Mouse (Mus musculus): ENCODE measurements at regions not wholly inside any gene's neighbourhood (a gene's known extent, or its start where the extent isn't known, plus 50 kb on each side); places are given as distances from the start of the nearest gene placed in this dataset.

DNA sequence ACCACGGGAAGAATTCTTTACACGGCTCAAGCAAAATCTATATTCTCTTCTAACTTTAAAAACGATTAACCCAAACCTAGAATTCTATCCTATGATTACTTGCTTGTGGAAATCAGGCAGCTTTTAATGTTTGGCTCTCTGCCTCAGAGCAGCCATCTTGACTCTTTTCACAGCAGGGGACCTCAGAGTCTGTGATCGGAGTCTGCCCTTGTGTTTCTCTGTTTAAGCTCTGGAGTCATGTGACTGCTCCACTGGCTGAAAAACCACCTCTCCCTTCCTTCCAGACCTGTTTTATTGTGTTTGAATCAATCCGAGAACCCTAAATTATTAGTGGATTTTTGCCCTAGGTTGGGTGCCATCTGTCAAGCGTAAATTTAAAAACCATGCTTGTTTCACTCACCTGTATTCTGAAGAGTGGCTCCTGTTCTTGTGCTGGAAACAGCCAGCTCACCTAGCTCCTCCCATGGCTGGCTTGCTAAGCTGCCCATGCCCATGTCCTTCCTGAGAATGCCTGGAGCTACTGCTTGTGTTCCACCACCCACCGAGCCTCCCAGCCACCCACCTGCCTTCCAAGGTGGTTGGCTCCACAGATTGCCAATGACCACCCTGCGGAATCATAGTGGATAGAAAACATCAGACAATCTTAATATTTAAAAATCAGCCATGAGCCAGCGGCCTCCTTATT, 62.6 kb downstream of the Perp start:
- DNase-seq: no peak

DNA sequence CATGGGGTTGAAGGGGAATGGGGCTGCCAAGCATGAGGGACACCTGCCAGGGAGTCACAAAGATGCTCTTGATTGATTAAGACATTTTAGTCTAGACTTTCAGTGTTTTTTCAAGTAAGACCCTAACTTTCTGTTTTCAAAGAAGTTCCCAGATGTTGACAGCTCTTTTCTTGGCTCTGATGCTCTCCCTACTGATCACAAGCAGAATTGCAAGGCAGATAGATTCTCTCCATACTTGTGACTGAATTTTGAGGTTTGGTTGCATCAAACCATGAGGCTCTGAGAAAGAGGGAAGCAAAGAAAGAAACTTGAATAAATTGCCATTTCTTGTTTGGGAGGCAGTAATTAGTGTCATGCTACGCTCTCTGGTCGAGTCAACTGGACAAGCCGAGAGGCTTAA, 64.5 kb downstream of the Perp start:
- no peak for DNase-seq

DNA sequence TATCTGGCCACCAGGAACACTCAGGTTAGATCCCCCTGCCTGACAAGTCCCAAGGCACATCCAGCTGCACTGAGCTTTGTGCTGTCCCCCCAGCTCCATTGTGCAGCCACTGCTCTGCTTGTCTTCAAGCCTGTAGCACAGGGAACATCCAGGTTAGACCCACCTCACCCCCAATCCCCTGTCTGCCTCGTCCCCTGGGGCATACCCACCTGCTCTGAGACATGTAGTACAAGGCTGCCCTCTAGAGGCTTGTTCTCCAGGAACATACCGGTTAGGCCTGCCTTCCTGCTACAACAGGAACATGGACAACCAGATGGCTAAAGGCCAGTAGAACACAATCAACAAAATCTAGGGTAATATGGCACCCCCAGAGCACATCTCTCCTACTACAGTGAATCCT, 66.1 kb downstream of the Perp start:
- DNase-seq: peak; percentile 37 to 64

DNA sequence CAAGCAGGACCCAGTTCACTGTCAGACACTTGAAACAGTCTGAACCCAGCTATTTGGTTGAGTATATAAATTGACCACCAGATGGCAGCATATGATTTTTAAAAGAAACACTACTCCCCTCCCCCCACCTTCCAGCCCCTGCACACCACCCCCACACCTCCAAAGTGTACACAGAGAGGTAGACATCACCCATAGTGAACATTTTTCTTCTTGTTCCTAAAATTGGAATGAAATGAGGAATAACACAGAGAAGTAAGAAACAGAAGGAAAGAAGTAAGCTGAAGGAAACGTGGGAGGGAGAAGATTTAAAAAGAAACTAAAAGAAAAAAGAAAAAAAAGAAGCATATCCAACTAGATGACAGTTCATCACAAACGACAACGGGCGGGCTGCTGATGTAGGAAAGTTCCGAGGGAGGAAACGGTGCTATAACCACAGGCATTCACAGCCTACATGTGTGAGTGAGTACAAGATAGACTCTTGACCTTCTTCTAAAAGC, 72.3 kb downstream of the Perp start:
- DNase-seq: peak; percentile 37 to 42

DNA sequence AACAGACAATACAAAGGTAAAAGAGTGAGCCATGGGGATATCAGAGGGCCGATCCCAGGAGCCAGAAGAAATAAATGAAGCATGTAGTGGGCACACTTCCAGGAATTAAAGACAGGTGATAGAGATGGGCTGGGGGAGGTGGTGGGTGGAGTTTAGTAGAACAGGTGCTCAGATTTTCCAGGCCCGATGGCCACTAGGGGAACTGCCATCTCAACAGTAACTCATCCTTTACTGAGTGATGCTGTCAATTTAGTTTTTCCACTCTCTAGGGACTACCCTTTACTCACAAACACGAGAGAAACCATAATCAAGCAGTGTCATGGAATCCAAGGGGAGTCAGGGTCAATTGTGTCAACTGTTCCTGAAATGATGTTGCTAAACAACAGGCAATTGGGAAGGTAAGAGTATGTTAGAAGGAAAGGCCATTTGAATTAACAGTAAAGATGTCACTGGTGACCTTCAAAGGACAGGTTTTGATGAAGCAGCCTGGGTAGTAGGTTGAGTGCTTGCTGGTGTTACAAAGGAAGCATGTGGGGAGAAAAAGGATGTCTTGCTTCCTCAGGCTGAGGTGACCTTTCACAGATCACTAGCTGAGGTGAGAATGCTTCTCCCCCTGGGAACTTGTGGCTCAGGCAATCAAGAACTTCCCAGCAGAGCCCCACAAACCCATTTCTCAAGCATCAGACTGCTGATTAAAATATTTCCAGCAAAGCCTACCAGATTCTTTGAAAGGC, 78.4 kb downstream of the Perp start:
- no peak for DNase-seq

DNA sequence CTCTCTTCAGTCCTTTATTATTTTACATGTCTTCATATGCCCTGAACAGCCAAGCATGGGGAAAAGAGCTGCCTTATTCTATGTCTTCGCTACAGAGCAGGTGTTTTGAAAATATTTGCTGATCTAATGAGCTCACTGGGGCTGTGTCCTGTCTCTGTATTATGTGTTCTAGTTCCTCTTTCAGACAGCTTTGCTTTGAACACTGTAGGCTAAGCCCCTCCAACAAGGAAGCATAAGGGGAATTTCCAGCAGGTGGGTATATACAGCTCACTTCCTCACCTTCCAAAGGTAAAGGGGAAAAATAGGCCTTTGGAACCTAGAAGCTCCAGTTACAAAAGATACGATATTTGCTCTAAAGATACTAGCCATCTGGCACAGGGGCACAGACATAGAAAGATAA, 83.0 kb downstream of the Perp start:
- DNase-seq: no peak

DNA sequence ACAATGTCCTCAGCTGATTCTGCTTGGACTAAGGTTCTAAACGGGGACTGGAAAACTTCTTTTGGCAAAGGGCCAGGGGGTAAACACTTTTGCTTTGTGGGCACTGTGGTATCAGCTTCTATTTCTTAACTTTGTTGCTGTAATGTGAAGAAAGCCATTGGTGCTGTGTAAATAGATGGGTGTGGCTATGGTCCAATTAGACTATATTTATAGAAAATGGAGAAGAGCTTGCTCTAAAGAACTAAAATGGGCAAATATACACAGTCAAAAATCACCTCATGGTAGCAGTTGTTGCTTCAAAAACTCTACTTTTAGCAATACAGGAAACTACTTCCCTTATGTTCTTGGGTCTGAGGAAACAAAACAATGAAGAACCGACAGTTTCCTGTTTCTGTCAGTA, 84.1 kb downstream of the Tnfaip3 start:
- no peak for DNase-seq

DNA sequence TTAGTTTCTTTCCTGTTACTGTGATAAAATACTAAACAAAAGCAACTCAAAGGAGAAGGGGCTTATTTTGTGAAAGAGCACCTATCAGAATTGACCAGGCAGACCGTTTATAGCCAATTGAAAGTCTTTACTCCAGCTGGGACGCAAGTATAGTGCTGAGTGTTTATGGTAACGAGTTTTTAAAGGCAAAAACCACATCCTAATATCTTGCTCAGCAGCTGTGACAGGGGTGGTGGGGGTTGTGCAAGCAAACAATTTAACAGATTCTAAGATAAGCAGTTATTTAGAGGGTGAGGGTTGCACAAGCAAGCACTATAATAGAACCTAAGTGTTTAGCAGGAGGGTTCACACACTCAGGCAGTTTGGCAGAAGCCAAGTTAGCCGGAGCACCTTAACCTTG, 74.0 kb downstream of the Tnfaip3 start:
- DNase-seq: no peak

DNA sequence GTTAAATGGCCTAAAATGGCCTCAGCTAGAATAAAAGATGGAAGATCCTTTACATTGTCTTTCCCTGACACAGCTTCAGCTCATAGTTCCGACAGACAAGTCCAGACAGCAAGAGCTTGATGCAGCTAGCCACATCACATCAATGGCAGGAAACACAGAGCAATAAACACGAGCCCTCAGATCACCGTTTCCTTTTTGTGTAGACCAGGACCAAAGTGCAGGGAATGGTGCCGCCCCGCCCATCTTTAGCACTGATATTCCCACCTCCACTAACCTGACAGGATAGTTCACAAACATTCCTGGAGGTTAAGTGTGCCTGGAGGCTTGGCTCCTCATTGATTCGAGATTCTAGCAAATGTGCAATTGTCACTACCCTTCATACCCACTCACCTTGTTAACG, 73.5 kb downstream of the Tnfaip3 start:
- no peak for DNase-seq

DNA sequence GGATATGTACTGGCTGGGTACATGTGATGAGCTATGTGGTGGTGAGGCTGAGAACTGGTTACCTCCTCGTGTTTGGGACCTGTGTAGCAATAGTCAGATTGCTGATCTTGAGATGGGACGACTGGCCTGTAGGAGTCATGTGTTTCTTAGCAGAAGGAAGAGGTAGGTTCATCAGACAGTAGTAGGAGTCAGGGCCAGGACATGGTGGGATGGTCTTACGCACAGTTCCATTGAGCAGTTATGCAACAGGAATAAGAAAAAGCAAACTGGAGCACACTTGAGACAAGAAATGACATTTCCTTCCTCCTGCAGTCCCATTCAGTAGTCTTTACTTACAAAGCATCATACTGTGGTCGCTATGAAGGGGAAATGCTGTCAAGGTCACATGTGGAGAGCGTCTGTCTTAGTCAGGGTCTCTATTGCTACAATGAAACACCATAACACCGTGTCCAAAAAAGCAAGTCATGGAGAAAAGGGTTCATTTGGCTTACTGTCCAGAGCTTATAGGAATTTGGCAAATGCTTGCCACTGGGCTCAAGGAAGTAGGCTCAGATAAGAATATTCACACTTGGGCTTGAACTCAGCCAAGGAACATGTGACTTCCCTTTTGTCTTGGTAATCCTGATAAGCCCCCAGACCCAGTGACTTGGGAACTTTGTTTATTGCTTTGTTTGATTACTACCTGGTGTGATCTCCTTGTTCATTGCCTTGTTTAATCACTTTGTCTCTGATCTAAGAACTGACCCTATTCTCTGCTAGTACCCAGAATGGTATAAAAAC, 72.0 kb downstream of the Tnfaip3 start:
- DNase-seq: no peak

DNA sequence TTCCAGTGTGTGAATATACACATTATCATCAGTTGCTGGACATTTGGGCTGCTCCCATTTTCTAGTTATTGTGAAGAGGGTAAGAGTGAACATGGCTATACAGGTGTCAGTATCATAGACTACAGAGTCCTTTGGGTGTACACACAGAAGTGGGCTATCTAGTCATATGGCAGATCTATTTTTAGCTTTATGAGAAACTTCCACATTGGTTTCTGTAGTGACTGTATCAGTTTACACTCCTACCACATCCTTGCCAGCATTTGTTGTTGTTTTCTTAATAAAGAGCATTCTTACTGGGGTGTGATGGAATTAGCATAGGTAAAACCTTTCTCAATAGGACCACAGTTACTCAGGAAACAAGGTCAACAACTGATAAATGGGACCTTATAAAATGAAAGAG, 68.7 kb downstream of the Tnfaip3 start:
- no peak for DNase-seq
